Mouse (Mus musculus): ENCODE measurements around the gene Tmem209. TPM values are rescaled to one million over a fixed set of nuclear protein-coding genes. Genes with fewer than 3 reads are reported as not detected.

The Tmem209 gene
- polyA plus RNA-seq, 1 experiment from 2014 or later, result 17.6 TPM

DNA sequence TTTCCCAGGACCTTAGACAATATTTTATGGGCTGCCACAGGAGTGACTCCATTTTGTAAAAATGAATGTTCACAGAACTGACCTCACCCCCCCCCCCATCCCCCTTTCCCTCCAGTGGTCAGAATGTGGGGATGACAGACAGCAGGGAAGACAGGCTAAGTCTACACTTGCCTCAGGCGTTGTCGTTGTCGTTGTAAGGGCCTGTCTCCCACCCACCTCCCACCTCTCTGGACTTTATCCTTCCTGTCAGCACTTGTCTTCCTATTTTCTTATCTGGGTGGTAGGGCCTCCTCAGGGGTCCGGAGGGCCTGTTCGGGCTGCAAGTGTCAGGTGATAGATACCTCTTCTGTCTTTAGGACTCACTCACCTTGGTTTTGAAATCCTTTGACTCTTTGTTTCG is 32.7 kb upstream of the Tmem209 start:
- no peak overlapping the region for H3K4me3 ChIP-seq (ENCODE audit: low read depth, low read length)
- no peak overlapping the region for H3K27ac ChIP-seq (ENCODE audit: low read length)
- peaks cover 13% of the 10 kb centered on the region for H3K27me3 ChIP-seq (ENCODE audit: control insufficient read depth, insufficient read depth, low read depth, low read length)
- H3K9ac ChIP-seq (ENCODE audit: low read depth, low read length), result no peak overlapping the region
- 42% methylated on average over 6 of the region's 6 CpGs for WGBS (ENCODE audit: insufficient replicate concordance)
- H3K4me1 ChIP-seq (ENCODE audit: control insufficient read depth, low read depth, low read length), result no peaks in the 10 kb centered on the region
- no peaks in the 10 kb centered on the region for H3K9me3 ChIP-seq (replicated peaks; ENCODE audit: control insufficient read depth, low read length)
- no peaks in the 10 kb centered on the region for H3K36me3 ChIP-seq (ENCODE audit: control insufficient read depth, insufficient read depth)
- ATAC-seq (ENCODE audit: low read depth), result no peak
- no peak overlapping the region for H3K4me2 ChIP-seq (ENCODE audit: low read depth, low read length)

DNA sequence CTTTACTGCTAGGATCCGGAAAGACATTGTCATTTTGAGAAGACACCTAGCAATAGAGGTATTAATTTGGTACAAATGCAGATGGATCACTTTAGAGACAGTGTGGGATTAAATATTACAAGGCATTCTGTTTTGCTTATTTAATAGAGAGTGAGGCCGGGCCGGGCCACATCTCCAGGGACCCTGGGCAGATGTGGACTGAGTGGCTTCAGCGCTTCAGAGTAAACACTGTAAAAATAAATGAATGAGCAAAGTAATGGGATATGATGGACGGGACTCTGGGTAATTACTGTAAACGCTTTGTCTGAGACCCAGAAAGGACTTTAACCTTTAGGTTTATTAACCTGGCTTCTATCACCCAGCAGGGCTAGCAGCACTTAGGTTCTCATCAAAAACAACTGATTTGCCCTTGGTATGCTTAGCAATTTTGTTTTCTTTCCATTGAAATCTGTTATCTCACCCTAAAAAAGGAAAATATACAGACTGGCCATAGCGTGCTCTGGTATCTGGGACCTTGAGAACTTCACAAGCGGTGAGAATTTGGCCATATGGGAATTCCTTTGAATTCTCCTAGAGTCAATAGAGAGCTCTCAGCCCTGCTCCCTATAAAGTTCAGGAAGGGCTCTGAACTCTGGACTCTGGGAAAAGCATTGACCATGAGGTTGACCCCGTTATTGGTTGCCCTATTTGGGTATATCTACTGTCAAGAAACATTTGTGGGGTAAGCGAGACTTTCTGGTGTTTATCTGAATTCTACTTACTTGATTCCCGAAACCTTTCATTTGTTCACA is 31.6 kb upstream of the Tmem209 start, which contains the start of gene Cpa2:
Gene Cpa2 (plus strand): TSS at position 574 of the 791 bp plus-strand sequence.
- Histone ChIP-seq H3K27me3 (ENCODE audit: control insufficient read depth, insufficient read depth, low read depth, low read length) (peaks cover 5% of the 10 kb centered on the region), H3K9ac (ENCODE audit: low read depth, low read length) (no peak within 1 kb of the TSS), H3K4me2 (ENCODE audit: low read depth, low read length) (no peak within 1 kb of the TSS), H3K4me3 (ENCODE audit: low read depth, low read length) (no peak within 1 kb of the TSS), H3K4me1 (ENCODE audit: control insufficient read depth, low read depth, low read length) (no peaks in the 10 kb centered on the region), H3K36me3 (ENCODE audit: control insufficient read depth, insufficient read depth) (no peaks in the 10 kb centered on the region), H3K9me3 (replicated peaks; ENCODE audit: control insufficient read depth, low read length) (no peaks in the 10 kb centered on the region), H3K27ac (ENCODE audit: low read length) (no peak within 1 kb of the TSS)
- ATAC-seq (ENCODE audit: low read depth), result no peak
- WGBS (ENCODE audit: insufficient replicate concordance), result 58% methylated on average over 11 of the region's 11 CpGs

DNA sequence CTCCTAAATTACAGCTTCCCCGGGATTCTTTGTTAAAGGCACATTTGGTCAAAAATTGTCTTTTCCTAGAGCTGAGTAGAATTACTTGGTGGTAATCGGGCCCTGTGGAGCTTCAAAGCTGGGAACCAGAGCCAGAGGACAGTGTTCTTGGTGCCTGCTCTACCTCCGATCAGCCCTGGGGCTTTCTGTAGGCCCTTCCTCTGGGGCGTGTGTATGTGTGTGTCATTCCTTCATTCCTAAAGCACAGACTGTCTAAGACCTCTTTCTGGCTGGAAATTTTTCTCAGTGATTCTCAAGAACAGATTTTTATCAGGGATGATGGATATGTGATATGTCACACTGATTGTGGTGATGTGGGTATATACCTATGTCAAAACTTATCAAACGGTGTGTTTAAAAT is 29.2 kb upstream of the Tmem209 start:
- Histone ChIP-seq H3K27ac (ENCODE audit: low read length) (no peak overlapping the region), H3K9ac (ENCODE audit: low read depth, low read length) (no peak overlapping the region), H3K27me3 (ENCODE audit: control insufficient read depth, insufficient read depth, low read depth, low read length) (peaks cover 3% of the 10 kb centered on the region), H3K9me3 (replicated peaks; ENCODE audit: control insufficient read depth, low read length) (no peaks in the 10 kb centered on the region), H3K4me2 (ENCODE audit: low read depth, low read length) (no peak overlapping the region), H3K36me3 (ENCODE audit: control insufficient read depth, insufficient read depth) (no peaks in the 10 kb centered on the region), H3K4me3 (ENCODE audit: low read depth, low read length) (no peak overlapping the region), H3K4me1 (ENCODE audit: control insufficient read depth, low read depth, low read length) (no peaks in the 10 kb centered on the region)
- no peak for ATAC-seq (ENCODE audit: low read depth)
- 63% methylated on average over 5 of the region's 5 CpGs for WGBS (ENCODE audit: insufficient replicate concordance)

DNA sequence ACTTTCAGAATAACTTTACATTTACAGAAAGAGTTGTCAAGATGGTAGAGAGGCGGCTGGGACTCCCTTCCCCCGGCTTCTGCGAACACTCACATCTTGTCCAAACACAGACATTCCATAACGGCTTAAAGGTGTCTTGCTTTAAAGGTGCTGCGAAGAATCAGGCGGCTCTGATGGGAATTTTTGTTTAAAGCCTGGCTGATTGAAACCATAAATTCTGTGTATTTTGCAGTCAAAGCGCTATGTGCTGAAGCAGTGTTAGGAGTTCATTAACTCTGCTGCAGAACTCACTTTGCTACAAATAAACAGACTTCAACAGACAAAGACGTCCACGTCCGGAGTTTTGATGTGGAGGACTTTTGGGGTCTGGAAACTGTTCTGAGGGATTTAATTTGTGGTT is 28.7 kb upstream of the Tmem209 start:
- Histone ChIP-seq H3K4me2 (ENCODE audit: low read depth, low read length) (no peak overlapping the region), H3K36me3 (ENCODE audit: control insufficient read depth, insufficient read depth) (no peaks in the 10 kb centered on the region), H3K9ac (ENCODE audit: low read depth, low read length) (no peak overlapping the region), H3K4me3 (ENCODE audit: low read depth, low read length) (no peak overlapping the region), H3K27ac (ENCODE audit: low read length) (no peak overlapping the region), H3K9me3 (replicated peaks; ENCODE audit: control insufficient read depth, low read length) (no peaks in the 10 kb centered on the region), H3K4me1 (ENCODE audit: control insufficient read depth, low read depth, low read length) (no peaks in the 10 kb centered on the region), H3K27me3 (ENCODE audit: control insufficient read depth, insufficient read depth, low read depth, low read length) (no peaks in the 10 kb centered on the region; the same call in none of the 2 replicates)
- ATAC-seq (ENCODE audit: low read depth), result no peak
- WGBS (ENCODE audit: insufficient replicate concordance), result 64% methylated on average over 10 of the region's 10 CpGs

DNA sequence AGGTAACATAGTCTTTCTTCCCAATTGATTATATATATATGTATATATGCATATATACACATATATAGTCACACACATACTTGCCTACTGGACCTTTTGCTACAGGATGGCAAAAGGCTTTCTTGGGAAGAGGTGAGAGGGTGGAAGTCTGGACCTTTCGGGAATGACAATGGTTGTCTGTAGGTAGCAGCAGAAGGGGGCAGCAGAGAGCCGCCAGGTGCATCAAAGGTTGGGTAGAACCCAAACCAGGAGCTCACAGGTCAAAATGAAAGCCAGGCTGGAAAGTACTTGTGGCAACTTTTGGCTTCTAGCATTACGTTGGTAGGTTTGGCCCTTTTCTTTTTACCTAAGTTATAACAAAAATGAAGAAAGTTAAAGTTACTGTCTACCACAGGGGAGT is 25.8 kb upstream of the Tmem209 start:
- no peak for ATAC-seq (ENCODE audit: low read depth)
- 26% methylated on average over 3 of the region's 3 CpGs for WGBS (ENCODE audit: insufficient replicate concordance)
- no peaks in the 10 kb centered on the region for H3K4me1 ChIP-seq (ENCODE audit: control insufficient read depth, low read depth, low read length)

DNA sequence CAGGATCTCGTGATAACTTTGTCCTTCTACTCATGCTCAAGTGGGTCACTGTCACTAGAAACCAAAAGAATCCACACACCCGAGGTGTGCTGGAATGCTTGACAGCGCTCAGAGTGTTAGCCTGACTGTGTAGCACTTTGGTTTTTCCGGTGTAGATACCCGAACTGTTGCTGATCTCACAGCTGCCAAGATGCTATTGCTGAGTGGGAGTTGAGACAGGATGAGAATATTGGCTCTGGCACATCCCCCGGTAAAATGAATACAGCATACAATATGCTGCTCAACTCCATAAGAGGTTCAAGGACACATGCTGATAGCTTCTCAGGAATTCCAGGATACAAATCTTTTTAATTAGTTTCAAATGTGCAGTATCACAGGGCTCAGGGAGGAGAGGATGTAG is 19.2 kb upstream of the Tmem209 start:
- H3K4me3 ChIP-seq (ENCODE audit: low read depth, low read length), result no peak overlapping the region
- no peaks in the 10 kb centered on the region for H3K36me3 ChIP-seq (ENCODE audit: control insufficient read depth, insufficient read depth)
- H3K9me3 ChIP-seq (replicated peaks; ENCODE audit: control insufficient read depth, low read length), result no peaks in the 10 kb centered on the region
- H3K27me3 ChIP-seq (ENCODE audit: control insufficient read depth, insufficient read depth, low read depth, low read length), result no peaks in the 10 kb centered on the region
- H3K4me2 ChIP-seq (ENCODE audit: low read depth, low read length), result no peak overlapping the region
- WGBS (ENCODE audit: insufficient replicate concordance), result 53% methylated on average over 6 of the region's 6 CpGs
- ATAC-seq (ENCODE audit: low read depth), result no peak
- no peaks in the 10 kb centered on the region for H3K4me1 ChIP-seq (ENCODE audit: control insufficient read depth, low read depth, low read length)
- H3K9ac ChIP-seq (ENCODE audit: low read depth, low read length), result no peak overlapping the region
- no peak overlapping the region for H3K27ac ChIP-seq (ENCODE audit: low read length)

More for the DNA sequence above, 25.8 kb upstream of the Tmem209 start:
- no peak overlapping the region for H3K4me2 ChIP-seq (ENCODE audit: low read depth, low read length)
- no peak overlapping the region for H3K9ac ChIP-seq (ENCODE audit: low read depth, low read length)
- H3K27me3 ChIP-seq (ENCODE audit: control insufficient read depth, insufficient read depth, low read depth, low read length), result no peaks in the 10 kb centered on the region; the same call in 1 of the 2 replicates
- no peak overlapping the region for H3K4me3 ChIP-seq (ENCODE audit: low read depth, low read length)
- H3K36me3 ChIP-seq (ENCODE audit: control insufficient read depth, insufficient read depth), result no peaks in the 10 kb centered on the region
- no peaks in the 10 kb centered on the region for H3K9me3 ChIP-seq (replicated peaks; ENCODE audit: control insufficient read depth, low read length)
- H3K27ac ChIP-seq (ENCODE audit: low read length), result no peak overlapping the region

DNA sequence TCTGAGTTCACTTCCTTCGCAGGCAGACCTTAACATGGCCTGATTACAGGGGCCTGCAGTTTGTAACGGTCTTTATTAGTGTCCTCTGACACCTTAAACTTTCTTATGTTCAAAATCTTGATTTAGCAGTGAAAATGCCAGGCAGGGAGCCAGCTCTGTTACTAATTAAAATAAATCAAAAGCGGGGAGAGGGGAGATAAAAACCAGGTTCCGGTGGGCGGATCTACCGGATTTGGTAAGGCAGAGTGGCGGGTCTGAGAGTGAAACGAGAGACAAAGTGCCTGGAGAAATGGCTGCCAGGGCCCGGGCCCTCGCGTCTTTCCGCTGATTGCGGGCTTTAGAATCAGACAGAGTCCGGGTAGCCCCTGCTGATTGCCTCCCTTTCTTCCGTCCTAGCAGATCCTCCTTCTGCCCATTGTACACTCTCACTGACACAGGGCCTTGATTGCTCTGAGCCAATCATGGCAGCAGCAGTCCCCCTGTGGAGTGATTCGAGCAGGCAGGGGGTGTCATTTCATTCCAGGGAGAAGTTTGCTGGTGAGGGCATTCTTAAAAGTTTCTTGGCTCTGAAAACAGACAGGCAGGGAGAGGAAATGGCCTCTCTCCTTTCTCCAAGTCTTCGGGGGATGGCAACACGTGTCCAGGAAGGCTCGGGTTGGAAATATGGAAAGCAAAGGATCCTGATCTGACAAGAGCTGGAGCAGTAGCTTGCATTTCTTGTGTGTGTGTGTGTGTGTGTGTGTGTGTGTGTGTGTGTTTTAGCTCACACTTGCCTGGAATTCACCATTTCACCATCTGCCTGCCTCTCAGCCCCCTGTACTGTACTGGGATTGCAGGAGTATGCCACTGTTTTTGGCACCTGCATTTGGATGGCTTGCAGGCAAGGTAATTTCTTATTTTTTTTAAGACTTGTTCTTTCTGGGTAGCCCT is 17.3 kb upstream of the Tmem209 start:
- Histone ChIP-seq H3K27ac (ENCODE audit: low read length) (no peak overlapping the region), H3K4me2 (ENCODE audit: low read depth, low read length) (no peak overlapping the region), H3K9ac (ENCODE audit: low read depth, low read length) (no peak overlapping the region), H3K27me3 (ENCODE audit: control insufficient read depth, insufficient read depth, low read depth, low read length) (no peaks in the 10 kb centered on the region), H3K36me3 (ENCODE audit: control insufficient read depth, insufficient read depth) (no peaks in the 10 kb centered on the region), H3K9me3 (replicated peaks; ENCODE audit: control insufficient read depth, low read length) (no peaks in the 10 kb centered on the region), H3K4me3 (ENCODE audit: low read depth, low read length) (no peak overlapping the region), H3K4me1 (ENCODE audit: control insufficient read depth, low read depth, low read length) (no peaks in the 10 kb centered on the region)
- 26% methylated on average over 19 of the region's 19 CpGs for WGBS (ENCODE audit: insufficient replicate concordance)
- no peak for ATAC-seq (ENCODE audit: low read depth)

DNA sequence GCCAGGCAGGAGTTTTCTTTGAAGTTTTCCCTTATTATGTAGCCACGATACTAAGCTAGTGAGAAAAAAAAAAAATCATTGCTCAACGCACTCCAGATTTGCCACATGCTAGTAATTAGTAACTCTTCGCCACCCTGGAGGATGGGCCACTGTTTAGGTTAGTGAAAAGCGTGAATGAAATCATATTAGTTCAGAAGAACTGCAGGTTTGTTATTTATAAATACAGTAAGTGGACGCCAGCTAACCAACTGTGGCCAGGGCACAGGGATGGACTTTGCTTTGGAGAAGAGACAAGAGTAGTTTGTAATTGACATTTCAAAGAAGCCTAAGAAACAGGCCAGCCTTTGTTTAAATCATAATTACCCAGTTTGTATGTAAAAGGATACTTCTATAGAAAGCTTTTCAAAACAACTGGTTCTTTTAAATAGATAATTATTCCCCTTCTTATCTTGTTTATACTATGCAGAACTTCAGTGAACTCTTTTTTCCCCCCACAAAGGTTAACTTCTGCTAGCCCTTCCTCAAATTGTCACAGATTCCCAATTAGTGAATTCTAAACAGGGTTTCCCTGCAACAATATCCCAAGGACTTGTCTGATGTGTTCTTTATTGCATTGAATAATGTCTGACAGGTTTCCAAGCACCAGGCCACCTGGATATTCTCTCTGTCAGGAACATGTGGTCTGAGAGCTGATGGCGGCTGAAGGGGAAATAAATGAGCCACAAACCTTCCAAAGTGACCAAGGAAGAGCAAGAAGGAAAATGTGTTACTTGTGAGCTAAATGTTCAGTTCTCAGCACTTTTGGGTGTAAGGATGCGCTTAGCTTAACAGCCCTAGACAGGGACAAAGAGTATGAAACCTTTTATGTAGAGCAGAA is 16.1 kb upstream of the Tmem209 start:
- no peak for ATAC-seq (ENCODE audit: low read depth)

More for the DNA sequence above, 16.1 kb upstream of the Tmem209 start:
- Histone ChIP-seq H3K27me3 (ENCODE audit: control insufficient read depth, insufficient read depth, low read depth, low read length) (no peaks in the 10 kb centered on the region), H3K27ac (ENCODE audit: low read length) (no peak overlapping the region), H3K9ac (ENCODE audit: low read depth, low read length) (no peak overlapping the region), H3K4me3 (ENCODE audit: low read depth, low read length) (no peak overlapping the region), H3K4me2 (ENCODE audit: low read depth, low read length) (no peak overlapping the region), H3K9me3 (replicated peaks; ENCODE audit: control insufficient read depth, low read length) (no peaks in the 10 kb centered on the region), H3K4me1 (ENCODE audit: control insufficient read depth, low read depth, low read length) (no peaks in the 10 kb centered on the region), H3K36me3 (ENCODE audit: control insufficient read depth, insufficient read depth) (no peaks in the 10 kb centered on the region)
- 53% methylated on average over 7 of the region's 7 CpGs for WGBS (ENCODE audit: insufficient replicate concordance)

Data from liver, embryonic 16.5 days (tissue).